Mouse (Mus musculus) testis, postnatal 10 days (tissue): Measurements from ENCODE around the gene Axdnd1.
"Not testable (repeated sequence)": the region's sequence is repeated elsewhere in the genome, so short reads cannot be mapped to it uniquely, and the experiment has no call there.

ENCODE experiments used
- DNase-seq: peaks from one replicate; pipeline ENCODE4 v3.0.0; 2021; ENCODE audit warnings: low spot score

Gene Axdnd1

GRCm38 (mm10) chr1:156340847-156341246 lies 80.1 kb downstream of the Axdnd1 start:
- no peak for DNase-seq

DNA sequence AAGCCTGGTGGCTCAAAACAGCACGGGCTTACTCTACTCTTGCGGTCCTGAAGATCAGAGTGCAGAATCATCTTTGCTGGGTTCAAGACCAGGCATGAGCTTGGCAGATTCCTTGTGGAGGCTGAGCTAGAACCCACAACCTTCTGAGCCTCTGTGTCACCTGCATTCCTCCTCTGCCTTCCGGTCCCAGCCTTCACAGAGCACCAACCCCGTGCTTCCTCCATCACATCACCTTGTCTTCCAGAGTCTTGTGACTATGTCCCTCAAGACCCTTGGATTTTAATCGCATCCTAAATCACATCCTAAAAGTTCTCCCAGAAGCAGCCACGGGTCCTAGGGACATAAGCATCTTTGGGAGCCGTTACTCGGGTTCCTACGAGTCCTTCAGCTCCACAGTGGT lies 97.8 kb downstream of the Axdnd1 start:
- DNase-seq: no peak

DNA sequence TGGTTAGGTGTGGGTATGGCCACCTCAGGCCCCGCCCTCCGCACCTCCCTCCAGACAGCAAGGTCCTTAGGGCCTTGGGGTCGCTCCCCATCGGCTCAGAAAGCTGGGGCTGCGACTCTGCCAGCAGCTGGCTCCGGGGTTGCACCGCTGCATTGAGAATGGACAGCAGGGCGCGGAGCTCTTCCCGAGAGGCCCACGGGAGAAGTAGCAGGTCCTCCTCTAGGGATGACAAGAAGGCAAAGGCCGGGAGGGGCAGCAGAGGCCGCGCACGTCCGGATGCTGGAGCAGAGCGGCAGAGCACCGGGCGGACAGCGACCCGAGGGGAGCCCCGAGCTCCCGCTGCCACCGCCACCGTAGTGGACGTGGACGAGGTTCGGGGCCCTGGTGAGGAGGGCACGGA lies 110.3 kb downstream of the Axdnd1 start, which contains the start of gene Nphs2:
Nphs2 (plus strand) TSS at position 98 of the 400 bp plus-strand sequence.
- peak; percentile 49 for DNase-seq

- no peak for DNase-seq
Observed at GRCm38 (mm10) chr1:156308595-156308994, 112.4 kb downstream of the Axdnd1 start.

GRCm38 (mm10) chr1:156302911-156303749 lies 117.8 kb downstream of the Axdnd1 start, which contains the start of gene Tdrd5:
Gene Tdrd5 (minus strand): TSS chr1:156303664.
- DNase-seq: peak; percentile 63

DNA sequence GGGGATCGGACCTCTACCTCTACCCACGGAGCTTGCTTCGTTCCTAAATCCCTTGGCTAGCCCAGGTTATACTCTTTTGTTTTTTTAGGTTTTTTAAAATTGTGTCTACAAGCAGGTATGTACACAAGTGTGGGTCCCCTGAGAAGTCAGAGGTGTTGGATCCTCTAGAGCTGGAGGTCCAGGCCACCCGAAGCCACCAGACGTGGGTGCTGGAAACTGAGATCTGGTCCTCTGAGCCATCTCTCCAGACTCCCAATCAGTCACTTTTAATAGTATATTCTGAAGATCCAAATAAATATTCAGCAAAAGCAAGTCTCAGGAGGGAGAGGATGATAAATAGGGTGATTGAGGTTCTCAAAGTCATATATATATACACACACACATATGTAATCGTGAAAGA lies 130.9 kb downstream of the Axdnd1 start:
- DNase-seq: no peak

DNA sequence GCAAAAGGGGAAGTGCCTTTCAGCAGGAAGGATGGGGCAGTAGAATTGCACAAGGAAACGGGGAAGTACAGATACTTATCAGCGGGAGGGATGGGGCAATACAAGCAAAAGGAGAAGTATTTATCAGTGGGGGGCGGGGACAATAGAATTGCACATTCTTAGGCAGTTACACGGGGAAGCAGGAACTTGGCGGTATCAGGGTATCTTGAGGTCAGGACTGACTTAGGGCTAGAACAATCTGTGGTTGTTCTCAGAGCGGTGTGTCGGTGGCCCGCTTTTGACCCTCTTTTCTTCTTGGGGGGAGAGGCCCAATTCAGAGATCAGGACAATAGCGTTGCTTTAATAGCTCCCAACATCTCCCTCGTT lies 131.8 kb downstream of the Axdnd1 start:
- not testable (repeated sequence) for DNase-seq

DNA sequence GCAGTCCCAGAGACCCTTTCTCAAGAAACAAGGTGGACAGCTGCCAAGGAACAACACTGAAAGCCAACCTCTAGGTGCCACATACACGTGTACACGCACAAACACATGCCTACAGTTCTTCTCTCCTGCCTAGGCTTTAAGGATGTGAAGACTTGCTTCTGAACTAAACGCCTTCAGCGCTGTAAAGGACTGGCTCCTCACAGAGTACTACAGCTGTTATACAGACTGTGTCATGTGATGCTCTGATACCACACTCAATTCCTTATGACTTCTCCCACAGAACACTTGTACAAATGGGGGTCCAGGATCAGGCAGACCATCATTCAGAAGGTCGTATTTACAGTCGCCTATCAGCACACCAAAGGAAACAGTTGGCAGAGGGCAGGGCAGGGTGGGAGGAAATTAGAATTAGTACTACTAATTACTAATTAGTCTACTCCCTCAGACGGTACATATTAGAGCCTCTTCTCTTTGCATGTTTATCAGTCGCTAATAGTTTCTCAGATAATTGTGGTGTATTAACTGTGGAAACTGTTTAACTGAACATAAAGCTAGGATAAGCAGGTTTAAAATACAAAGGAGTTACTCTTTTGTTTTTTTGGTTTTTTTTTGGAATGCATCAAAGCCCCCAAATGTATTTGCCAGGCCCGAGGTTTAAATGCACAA lies 132.3 kb downstream of the Axdnd1 start:
- DNase-seq: no peak

DNA sequence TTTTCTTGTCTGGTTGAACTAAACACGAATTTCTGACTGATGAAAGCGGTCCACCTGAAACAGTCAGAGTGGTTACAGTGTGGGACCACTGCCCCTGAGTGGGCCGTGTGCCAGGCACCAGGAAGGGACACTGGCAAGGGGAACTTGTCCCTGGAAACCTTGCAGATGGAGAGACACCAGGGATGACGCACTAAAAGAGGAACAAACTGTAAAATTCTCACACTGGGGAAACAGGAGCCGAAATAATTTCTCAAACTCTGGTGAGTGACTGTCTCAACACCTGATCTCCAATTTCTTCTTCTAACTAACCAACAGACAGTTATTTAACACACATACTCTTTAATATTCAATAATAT lies 135.4 kb downstream of the Axdnd1 start:
- DNase-seq: peak; percentile 49

- DNase-seq: peak; percentile 60
Observed at GRCm38 (mm10) chr1:156284851-156285540, 136.0 kb downstream of the Axdnd1 start.

DNA sequence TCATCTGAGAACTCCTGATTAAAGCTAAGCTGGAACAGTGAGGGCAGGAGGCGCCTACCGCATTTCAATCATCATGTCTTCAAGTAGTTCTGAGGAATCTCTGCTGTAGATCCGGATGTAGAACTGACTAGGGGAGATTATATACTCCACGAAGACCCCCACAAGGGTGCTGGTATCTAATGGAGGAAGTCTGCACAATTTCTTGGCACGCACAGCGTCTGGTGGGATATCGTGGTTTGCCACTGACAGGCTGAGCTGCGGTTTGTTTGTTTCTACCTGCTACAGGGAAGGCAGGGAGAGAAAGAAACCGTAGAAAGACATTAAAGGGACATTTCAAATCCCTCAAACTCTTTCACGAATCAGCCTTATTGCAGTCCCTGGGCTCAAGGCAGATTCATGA lies 136.8 kb downstream of the Axdnd1 start:
- no peak for DNase-seq

DNA sequence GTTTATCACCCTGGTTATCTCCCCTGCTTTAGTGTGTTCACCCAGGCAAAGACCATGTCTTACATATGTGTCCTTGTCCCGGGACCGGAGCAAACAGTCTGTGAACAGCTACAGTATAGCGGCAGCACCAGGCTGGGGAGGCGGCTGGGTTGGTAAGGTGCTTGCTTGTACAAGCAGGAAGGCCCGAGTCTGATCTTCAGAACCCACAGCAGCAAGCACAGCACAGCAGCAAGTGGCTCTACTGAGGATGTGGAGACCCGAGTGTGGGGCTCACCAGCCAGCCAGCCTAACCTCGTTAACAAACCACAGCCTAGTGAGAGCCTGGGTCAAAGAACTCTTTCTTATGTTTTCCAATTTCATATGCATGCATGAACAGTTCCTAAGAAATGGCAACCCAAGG lies 140.8 kb downstream of the Axdnd1 start:
- no peak for DNase-seq

DNA sequence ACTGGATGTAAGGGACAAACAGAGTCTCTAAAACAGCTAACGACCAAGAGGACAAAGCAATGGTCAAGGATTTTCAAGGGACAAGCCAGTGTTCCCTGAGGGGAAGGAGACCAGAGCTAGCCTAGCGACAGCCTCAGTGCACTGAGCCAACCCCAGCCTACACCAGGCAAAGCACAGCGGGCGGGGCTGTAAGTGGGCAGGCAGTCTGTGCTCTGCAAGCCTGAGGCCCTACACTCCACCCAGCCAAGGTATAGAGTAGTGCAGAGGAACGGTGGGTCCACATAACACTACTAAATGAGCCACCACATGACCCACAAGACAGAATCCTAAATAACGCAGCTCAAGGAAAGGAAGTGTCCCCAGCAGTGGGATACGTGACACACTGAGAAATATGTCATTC lies 147.3 kb downstream of the Axdnd1 start:
- DNase-seq: no peak
